Mouse (Mus musculus) CD8-positive naive resting alpha-beta T cell, adult 2 months (primary cell): ENCODE results near the gene Sec22b.

Experiments
- DNase-seq, 2 experiments: peaks; one replicate each; pipeline ENCODE4 v3.0.0; 2022; ENCODE audit warnings: low read depth in 2 of 2, low spot score in 2 of 2

Gene Sec22b

DNA sequence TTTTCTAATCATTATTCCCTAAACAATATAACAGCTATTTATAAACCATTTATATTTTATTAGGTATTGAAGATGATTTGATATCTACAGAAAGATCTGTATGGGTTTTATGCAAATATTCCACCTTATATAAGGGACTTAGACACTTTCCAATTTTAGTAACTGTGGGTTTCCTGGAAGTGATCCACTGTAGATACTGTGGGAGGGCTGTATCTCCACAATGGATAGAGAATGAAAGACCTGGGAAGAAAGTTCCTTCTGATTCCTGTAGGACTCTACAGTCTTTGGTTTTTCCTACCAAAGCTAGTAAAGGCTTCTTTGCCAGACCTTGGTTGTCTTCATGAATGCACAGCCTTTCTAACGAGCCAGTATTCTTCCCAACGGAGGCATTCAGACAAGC, 8.7 kb downstream of the Sec22b start:
- no peak for DNase-seq

DNA sequence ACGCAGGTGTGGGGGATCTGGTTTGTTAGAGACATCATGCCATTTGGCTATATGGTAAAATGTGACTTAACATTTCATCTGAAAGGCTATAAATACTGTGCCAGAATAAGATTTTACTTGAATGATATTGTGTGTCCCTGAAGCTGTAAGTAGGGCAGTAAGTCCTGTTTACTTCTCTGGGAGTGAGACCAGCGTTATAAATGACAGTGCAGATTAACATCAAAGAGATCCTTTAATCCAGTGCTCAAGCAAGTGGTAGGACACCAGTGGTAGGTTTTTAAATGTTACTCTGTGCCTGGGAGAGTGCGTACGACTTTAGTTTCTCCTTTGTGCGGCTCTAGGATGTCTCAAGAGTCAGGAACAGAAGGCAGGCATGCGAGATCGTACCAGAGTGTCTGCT, 10.1 kb downstream of the Sec22b start:
- DNase-seq = no peak

DNA sequence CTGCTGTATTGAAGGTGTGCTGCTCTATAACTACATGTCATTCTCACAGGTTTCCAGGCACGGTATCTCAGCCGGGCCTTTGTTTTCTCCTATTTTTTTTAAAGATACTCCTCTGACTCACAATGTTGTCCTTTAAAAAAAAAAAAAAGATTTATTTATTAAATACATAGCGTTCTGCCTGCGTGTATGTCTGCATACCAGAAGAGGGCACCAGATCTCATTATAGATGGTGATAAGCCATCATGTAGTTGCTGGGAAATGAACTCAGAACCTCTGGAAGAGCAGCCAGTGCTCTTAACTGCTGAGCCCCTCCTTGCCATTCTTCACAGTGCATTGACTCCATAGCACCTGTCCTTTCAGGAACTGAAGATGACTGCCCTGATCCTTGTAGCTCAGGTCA, 14.1 kb downstream of the Sec22b start:
- no peak for DNase-seq

DNA sequence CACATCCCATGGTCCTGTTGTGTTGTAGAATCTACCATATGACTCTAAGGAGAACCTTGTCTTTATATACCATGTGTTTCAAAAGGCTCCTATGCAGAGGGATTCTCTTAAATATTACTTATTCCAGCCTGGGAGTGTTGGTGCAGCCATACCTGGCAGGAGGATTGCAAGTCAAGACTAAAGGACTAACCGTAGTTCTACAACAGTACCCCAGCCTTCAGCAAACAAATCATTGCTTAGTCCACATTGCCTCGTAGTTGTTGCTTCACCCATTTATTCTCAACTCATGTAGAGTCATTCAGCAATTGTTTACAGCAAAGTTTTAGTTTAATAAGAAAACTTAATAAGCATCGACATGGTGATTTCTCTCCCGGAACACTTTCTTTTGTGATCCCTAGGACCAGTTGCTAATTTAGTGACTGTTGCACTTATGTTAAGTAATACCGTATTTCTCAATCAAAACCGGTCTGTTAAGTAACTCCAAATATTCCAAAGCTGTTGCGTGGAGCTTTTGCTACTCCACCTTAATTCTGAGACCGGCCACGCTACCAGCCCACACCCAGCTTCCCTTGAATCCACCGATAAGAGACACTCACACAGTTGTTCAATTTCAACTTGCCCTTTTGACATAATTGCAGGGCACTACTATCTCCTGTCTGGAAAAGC, 18.0 kb downstream of the Sec22b start:
- DNase-seq = no peak

DNA sequence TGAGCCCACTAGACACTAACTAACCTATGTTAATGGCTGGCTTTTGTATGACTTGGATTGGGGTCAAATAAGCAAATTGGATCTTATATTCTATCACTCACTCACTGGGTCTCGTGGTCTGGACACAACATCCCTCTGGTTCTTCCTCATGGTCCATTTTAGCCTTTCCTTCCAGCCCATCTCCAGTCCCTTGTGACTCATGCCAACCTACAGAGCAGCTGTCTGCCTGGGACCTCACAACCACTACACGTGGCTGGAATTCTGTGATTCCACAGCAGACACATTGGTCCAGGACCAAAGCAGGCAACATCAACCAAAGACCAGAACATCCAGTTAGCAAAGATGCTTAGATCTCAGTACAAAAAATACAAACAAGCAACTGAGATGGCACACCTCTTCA, 24.3 kb downstream of the Sec22b start:
- DNase-seq = no peak

DNA sequence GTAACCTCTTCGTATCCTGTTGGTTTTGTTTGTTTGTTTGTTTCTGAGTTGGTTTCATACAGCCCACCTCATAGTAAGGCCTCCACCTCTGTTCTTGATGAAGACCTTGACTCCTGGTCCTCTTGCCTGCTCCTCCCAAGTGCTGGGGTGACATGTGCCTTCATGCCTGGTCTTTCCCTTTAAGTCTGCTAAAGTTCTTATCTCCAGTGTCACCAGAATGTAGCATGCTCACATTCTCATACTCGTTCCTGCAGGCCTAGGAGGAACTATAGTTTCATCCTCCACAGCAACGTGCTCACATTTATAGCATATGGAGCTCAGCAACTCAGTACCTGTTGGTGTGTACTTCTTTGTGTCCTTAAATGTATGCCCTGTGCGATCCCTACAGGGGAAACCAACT, 26.3 kb downstream of the Sec22b start:
- no peak for DNase-seq

DNA sequence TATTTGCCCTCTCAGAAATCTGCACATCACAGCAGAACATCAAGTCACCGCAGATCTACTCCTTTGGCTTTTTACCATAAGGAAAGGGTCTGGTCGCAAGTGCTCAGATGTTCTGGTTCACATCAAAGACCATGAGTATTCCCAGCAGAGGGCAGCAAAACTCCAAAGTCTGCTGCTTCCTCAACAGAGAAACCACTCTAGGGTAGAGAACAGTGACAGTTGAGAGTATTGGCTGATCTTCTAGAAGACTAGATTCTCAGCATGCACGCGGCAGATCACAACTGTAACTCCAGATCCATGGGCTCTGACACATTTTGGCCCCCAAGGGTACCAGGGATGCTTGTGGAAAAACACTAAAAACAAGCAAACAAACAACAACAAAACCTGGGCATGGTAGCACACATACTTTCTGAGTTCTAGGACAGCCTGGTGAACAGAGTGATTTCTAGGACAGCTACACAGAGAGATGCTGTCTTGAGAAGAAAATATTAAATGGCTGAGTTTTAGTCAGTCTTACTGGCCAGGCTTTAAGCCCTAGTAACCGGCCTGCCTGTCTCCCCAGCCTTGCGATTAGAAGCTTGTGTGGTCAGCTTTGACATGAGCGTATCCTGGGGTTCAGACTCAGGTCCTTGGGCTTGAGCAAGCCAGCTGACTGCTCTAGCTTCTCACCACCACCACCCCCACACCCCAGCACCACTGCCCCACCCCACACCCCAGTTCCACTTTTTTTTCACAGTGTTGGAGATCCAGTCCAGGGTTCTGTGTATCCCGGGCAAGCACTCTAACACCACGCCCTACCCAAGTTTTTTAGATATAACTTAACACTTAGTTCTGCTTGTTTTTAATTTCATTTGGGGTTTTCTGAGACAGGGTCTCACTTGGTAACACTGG, 28.2 kb downstream of the Sec22b start:
- DNase-seq = peak; percentile 60 to 73

DNA sequence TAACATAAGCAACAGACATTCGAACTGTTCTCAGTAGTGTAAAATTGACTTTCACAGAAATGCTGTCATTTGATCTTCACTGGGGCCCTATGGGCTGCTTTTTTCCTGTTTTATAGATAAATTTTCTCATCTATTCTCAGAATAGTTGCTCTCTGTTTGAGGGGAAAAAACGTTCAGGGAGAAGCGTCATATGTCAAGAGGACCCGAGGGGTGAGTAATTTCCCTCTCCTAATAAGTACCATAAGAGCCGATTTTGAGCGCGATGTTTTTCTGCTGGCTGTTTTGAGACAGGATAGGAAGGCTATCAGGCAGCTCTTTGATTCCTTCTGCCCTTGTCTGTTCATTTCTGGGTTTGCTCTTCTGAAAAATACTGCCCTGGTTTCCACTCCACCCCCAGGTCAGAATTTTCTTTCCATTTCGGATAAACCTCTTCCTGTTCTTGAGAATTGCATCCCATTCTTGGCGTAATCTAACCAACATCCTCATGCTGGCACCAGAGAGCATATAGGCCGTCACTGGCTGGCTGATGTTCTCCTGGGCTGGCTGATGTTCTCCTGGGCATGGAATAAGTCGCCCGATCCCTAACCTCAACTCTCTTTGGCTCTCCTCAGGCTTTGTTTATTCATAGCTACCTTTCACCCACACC, 29.3 kb downstream of the Sec22b start:
- no peak for DNase-seq

DNA sequence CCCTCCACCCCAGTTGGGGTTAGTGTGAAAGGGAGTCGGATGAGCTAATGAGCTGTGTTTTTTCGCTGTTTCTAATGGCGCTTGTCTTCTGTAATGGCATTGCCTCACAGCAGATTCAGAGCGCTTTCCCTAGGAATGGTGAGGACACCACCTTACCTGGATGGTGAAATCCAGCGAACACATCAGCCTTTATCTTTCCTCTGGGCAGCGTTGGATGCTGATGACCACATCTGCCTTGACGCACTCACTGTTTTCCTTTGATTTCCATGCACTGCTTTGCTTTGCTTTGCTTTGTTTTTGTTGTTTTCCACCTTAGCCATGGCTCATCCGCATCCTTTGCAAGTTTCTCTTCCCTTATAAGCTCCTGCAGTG, 29.8 kb downstream of the Sec22b start:
- no peak for DNase-seq

DNA sequence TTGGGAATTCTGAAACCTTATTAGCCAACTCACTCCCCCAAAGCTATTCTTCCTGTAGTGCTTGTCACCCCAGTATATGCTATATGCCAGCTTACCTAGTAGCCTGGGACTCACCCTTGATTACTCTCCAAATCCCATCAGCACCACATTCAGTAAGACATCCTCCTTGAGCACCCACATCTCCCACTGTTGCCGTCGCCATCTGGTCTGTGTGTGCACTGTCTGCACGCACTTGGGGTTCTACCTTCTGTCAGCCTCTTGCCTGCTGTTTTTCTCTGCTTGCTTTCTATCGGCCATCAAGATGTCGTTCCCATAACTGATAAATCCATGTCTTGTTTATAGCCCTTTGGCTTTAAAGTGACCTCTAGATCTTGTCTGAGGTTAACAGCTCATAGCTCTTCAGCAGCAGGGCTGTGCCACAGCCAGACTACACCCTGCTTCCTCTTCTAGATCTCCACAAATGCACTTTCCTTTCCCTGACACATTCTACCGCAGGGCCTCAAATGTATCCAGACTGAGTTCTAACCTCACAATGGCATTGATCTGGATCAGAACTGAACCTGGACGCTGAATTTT, 30.4 kb downstream of the Sec22b start:
- no peak for DNase-seq

DNA sequence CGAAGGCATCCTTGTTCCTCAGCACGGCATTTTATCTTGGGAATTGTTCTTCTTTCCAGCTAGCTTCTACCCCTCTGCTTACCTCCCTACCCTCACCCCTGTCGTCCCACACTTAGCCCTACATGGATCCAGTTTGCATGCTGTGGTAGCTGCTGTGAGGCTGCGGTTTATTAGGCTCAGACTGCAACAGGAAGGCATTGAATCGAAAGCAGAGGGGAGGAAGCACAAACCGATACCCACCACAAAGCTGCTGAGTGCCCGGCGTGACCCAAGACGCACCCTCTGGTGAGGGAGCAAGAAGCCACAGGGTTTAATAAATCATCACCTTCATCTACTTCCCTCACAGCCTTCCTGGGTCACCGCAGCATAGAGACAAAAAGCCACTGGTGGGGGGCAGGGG, 31.1 kb downstream of the Sec22b start:
- DNase-seq = peak; percentile 9 to 14

DNA sequence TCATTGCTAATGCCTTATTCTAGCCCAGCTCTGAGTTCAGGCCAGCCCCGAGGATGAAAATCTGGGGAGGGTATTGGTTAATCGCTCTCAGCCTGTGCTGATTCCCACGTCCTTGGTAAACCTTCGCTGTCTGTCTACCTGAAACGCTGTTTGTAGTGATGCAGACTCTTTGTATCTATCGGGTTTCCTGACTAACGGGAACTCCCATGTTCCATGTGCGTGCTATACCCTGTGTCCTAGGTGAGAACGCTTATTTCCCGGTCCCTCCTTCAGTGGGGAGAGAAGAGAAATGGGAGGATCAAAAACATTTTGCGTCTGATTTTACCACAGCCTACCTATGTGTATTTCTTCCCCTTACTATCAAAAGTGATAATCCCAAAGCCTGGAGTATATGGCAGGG, 31.8 kb downstream of the Sec22b start:
- no peak for DNase-seq

DNA sequence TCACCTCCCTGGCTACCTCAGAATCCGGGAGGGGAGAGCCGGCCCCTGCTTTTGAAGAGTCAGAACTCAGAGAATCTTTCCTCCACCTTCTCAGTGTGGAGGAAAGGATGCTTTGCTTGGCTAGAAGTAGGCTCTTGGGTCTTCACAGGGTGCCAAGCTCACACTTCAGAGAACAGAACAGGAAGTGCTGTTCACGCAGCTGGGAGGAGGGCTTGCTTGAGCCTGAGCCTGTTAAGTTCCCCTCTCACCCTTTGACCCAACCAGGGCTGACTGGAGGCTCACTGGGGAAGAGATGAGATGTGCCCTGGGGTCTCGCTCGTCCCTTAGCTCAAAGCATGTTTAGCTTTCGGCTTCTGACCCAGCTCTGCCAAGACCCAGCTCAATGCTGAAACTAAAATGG, 32.3 kb downstream of the Sec22b start:
- DNase-seq = peak; percentile 24 to 31

DNA sequence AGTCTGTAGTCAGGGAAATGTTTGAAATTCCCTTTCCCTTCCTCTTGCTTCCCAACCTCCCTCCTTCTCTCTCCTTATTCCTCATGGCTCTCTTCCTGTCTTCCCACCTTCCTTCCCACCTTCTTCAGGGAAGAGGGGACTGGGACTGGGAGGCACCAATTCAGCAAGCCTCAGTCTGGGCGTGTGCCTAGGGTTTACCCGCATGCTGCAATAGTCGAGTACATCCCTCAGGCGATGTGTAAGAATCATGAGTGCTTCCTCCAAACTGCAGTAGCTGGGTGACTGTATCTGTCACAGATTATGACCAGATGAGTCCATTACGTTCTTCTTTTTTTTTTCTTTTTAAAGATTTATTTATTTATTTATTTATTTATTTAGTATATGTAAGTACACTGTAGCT, 32.8 kb downstream of the Sec22b start:
- DNase-seq = no peak

DNA sequence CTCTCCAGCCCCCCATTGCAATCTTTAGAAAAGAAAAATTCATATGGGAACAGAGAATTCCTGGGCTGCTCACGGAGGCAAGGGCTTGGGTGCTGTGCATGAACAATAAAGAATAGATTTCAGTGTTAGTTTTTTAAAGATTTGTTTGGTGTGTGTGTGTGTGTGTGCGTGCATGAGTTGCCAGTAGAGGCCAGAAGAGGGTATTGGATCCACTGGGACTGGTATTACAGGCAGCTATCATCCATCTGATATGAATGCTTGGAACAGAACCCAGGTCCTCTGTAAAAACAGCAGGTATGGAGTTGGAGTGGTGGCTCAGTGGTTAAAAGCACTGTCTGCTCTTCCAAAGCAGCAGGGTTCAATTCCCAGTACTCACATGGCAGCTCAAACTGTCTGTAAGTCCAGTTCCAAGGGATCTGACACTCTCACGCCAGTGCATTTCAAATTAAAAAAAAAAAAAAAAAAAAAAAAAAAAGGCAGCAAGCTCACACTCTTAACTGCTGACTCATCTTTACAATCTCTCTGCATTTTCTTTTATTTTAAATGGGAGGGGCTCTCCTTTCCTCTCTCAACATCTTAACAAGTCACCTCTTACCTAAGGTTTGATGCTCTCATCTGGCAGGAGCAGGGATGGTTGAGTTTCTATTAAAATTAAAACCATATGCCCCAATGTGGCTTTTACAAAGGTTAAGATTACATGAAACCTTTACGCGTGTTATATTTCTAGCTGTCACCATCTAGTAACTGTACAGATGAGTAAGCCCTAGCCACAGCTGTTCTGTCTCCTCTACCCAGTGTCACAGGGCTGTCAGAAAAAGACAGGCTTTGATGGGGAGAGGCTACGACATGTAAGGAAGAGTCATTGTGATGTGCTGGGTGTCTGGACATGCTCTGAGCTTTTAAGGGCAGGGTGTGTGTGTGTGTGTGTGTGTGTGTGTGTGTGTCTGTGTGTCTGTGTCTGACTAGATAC, 33.6 kb downstream of the Sec22b start:
- no peak for DNase-seq

DNA sequence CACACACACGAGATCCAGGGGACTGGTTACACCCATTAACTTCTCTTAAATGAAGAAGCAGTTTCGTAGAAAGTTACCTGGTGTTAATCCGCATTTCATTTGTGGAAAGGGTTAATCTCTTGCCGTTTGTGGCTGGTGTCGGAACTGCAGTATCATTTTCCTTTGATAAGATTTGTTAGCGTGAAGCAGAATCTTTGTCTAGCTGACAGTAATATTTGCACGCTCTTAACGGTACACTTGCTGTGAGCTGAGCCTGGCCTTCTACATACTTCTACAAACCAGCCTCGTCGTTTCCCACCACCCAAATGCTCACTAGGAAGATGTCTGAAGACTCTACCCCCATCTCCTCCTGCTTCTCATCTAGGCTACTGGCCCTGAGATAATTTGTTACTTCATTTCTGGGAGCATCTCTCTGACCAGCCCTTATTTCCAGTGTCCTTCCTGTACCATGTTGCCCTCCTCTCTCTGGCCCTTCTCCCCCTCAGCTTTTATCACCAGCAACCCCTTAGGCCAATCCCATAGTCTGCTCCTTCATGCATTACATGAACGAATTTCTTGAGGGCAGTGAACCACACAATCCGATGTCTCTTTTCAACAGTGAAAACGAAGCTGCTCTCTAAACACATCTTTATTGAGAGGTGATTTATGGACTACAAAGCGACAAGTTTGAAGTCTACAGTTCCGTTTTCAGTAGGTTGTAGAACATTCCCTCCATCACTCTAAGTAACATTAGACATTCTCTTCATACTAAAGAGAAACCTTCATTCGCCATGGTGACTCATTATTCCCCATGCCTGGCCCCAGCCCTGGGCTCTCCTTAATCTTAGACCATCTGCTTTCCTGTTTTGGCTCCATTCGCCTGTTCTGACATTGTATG, 36.3 kb downstream of the Sec22b start:
- DNase-seq = no peak

DNA sequence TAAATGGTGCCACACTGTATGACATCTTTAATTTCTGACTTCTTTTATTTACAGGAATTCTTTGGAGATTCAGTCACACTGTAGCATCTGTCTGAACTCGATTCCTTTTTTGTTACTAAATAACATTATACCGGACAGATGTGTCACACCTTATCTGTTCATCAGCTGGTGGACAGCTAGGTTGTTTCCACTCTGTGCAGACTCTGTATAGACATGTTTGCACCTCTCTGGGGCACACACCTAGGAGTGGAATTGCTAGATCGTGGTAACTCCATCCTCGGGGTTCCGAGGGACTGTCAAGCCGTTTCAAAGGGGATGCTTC, 36.9 kb downstream of the Sec22b start:
- no peak for DNase-seq

DNA sequence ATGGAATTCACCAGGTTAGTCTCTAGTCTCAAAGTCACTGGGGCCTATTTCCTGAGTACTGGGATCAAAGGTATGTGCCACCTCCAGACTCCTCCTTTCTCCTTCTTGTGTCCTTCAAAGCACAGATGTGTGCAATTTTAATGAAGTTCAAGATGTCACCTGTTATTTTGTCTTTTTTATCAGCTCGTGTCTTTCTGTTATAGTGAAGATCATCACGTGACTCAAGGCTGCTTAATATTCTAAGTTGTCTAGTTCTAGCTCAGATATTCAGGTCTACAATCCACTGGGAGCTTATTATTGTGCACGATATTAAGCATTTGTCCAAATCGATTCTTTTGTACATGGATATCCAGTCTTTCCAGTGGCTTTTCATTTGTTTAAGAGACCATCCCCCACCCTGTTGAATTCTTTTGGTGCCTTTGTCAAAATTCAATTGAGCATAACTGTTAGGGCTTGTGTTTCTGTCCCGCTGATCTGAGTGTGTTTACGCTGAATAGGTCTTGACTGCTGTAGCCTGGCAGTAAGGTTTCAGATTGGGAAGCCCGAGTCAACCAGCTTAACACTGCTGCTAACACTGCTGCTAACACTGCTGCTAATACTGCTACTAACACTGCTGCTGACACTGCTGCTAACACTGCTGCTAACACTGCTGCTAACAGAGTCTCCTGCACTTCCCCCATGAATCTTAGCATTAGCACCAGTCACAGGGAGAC, 38.0 kb downstream of the Sec22b start:
- DNase-seq = no peak
